Mouse (Mus musculus) brain, embryonic 14.5 days (tissue): Measurements from ENCODE around the gene Cyp2c66. TPM values are rescaled to one million over a fixed set of nuclear protein-coding genes. Genes with fewer than 3 reads are reported as not detected.
"Not testable (repeated sequence)": the region's sequence is repeated elsewhere in the genome, so short reads cannot be mapped to it uniquely, and the experiment has no call there.

Experiments
- DNase-seq: peaks from one replicate; pipeline ENCODE4 v3.0.0-alpha.2; 2011; ENCODE audit warnings: low read depth
- CTCF ChIP-seq: fragments of 200-500 bp; IDR thresholded peaks from 2 replicates; pipeline ENCODE4 v1.5.1; 2012; ENCODE audit warnings: inconsistent platforms, mild to moderate bottlenecking, moderate library complexity, borderline replicate concordance; ENCODE audit not compliant: insufficient read depth, insufficient read length; ENCODE audit errors: extremely low read depth
- POLR2A ChIP-seq: fragments of 200-500 bp; IDR thresholded peaks from 2 replicates; pipeline ENCODE4 v1.6.1; 2012; ENCODE audit warnings: mild to moderate bottlenecking, inconsistent platforms, borderline replicate concordance; ENCODE audit not compliant: poor library complexity, insufficient read depth, insufficient read length, severe bottlenecking; ENCODE audit errors: extremely low read depth
- polyA plus RNA-seq: library from polyadenylated mRNA; depleted of rRNA; stranded (reverse); fragments of >200 nt; gene quantifications from 2 replicates; pipeline ENCODE4 v1.2.3, GENCODE M21; 2012; rRNA removed

The Cyp2c66 gene
- not detected in 2 replicates for polyA plus RNA-seq

- DNase-seq = no peak
- TF ChIP-seq CTCF (no peak), POLR2A (no peak)
These were observed at the start of gene Cyp2c66 for GRCm38 (mm10) chr19:39113644-39114043. Gene Cyp2c66, plus strand, starts transcription at chr19:39113898.

GRCm38 (mm10) chr19:39098779-39099178 is 14.9 kb upstream of the Cyp2c66 start:
- DNase-seq = not testable (repeated sequence)

GRCm38 (mm10) chr19:39156836-39157235 is 43.1 kb downstream of the Cyp2c66 start:
- not testable (repeated sequence) for DNase-seq

Other genes starting within 250 kb of the Cyp2c66 start
- gene Hells, start 183.0 kb upstream of the Cyp2c66 start, polyA plus RNA-seq = 11.2 and 18.0 TPM in 2 replicates
- 0.08 and 0.14 TPM in 2 replicates for gene Cyp2c55, start 106.9 kb upstream of the Cyp2c66 start, polyA plus RNA-seq
- gene Cyp2c65, start 52.9 kb upstream of the Cyp2c66 start, polyA plus RNA-seq = 0.12 TPM in 1 of 2 replicates, not detected in the other
- not detected in 2 replicates for gene Cyp2c29, start 155.5 kb downstream of the Cyp2c66 start, polyA plus RNA-seq